Mouse (Mus musculus): Measurements from ENCODE around the gene Gm20388. TPM values are rescaled to one million over a fixed set of nuclear protein-coding genes. Genes with fewer than 3 reads are reported as not detected.
A peak's percentile ranks its signal among the peaks of the same experiment; 100 is the strongest.

Gene Gm20388
- polyA plus RNA-seq, 1 experiment: 49.7 TPM

DNA sequence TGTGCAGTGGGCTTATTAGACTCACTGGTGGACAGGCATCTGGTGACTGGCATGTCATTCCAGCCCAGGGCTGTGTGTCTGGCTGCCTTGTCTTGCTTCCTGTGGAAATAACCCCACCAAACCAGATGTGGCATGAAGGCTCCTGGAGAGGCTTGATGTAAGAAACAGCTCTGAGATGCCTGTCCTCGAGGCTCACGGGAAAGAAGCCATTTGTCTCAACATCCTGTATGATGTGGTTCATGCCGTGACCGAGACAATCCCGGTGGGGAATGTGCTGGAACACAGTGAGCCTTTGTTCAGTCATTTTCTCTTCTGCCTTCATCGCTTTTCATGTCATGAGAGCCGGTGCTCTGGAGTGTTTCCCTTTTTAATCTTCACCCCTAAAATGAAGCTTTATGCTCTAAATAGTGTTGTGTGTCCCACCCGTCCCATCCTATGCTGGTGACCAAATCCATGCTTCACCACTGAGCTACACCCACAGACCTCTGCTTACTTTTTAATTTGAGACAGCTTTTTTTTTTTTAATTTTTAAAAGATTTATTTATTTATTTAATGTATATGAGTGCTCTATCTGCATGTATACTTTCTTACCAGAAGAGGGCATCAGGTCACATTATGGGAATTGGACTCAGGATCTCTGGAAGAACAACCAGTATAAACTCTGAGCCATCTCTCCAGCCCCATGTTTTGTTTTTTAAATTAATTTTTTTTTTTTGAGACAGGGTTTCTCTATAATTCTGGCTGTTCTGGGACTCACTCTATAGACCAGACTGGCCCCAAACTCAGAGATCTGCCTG, 2054.3 kb downstream of the Gm20388 start:
- TF ChIP-seq CTCF (conservative IDR thresholded peaks at IDR 0.05; ENCODE audit: insufficient read depth, insufficient read length, low read depth, low read length): no peak
- TF ChIP-seq POLR2A (IDR thresholded peaks at IDR 0.05; ENCODE audit: low read depth, low read length): no peak
- Histone ChIP-seq H3K27me3 (replicated peaks; ENCODE audit: control insufficient read depth, insufficient read depth, low read length) (no peaks in the 10 kb centered on the region), H3K27ac (ENCODE audit: insufficient read depth, low read depth, low read length) (no peak overlapping the region), H3K4me3 (ENCODE audit: insufficient read depth, low read depth, low read length) (no peak overlapping the region), H3K4me1 (ENCODE audit: control insufficient read depth, insufficient read depth, low read length) (peaks cover 29% of the 10 kb centered on the region), H3K36me3 (ENCODE audit: control insufficient read depth, insufficient read depth, low read length) (no peaks in the 10 kb centered on the region)
- peak; percentile 26 for DNase-seq
- 72% methylated on average over 8 of the region's 8 CpGs for WGBS

DNA sequence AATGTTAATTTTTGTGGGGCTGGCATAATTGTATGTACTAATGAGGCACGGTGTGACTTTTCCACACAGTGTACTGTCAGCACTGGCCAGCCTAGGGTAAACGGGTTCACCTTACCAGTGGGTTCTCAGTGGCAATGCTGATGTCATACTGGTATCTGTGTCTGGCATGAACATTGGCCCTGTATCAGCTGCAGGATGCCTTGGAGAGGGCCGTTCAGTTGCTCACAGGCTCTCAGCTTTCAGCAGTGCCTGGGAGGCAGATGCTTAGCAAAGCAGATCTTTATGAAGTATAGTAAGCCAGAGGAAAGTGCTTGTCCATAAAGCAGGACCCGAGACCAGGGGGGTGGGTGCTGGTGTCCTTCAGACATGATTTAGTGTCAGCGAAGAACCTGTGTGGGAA, 2055.5 kb downstream of the Gm20388 start:
- Histone ChIP-seq H3K36me3 (ENCODE audit: control insufficient read depth, insufficient read depth, low read length) (no peaks in the 10 kb centered on the region), H3K4me1 (ENCODE audit: control insufficient read depth, insufficient read depth, low read length) (peaks cover 29% of the 10 kb centered on the region), H3K27ac (ENCODE audit: insufficient read depth, low read depth, low read length) (no peak overlapping the region), H3K4me3 (ENCODE audit: insufficient read depth, low read depth, low read length) (no peak overlapping the region), H3K27me3 (replicated peaks; ENCODE audit: control insufficient read depth, insufficient read depth, low read length) (no peaks in the 10 kb centered on the region)
- no peak for DNase-seq
- no peak for TF ChIP-seq POLR2A (IDR thresholded peaks at IDR 0.05; ENCODE audit: low read depth, low read length)
- TF ChIP-seq CTCF (conservative IDR thresholded peaks at IDR 0.05; ENCODE audit: insufficient read depth, insufficient read length, low read depth, low read length): no peak
- WGBS: 69% methylated on average over 5 of the region's 5 CpGs

DNA sequence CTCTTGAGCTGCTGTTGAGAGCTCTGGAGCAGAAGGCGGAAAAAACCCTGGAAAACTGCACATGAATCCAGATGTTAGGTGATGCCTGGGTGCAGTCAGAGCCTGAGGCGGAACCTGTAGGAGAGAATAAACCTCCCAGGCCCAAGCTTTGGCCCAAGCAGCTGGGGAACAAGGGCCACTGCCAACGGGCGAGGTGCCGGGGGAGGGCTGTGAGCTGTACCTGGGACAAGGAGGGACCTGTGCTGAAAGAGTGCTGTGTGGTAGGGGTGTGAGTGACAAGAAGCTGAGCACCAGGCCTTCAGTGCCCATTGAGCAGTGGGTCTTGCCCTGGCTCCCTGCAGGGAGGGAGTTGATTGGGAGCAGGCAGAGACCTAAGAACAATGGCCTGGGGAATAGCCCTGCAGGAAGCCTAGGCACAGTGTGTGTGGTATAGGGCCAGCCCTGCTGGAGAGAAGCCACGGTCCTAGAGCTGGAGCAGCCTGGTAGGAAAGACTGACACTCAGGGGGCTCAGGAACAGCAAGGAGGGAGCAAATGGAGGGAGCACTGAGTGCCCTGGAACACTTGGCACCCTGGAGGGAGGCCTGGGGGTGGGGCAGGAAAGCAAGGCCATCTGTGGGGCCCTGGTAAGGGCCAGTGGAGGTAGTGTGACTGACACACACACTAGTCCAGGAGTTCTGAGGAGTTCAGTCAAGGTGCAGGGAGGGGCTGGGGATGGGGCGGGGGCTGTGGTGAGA, 2056.2 kb downstream of the Gm20388 start:
- peak; percentile 34 for DNase-seq
- no peak overlapping the region for H3K27ac ChIP-seq (ENCODE audit: insufficient read depth, low read depth, low read length)
- TF ChIP-seq CTCF (conservative IDR thresholded peaks at IDR 0.05; ENCODE audit: insufficient read depth, insufficient read length, low read depth, low read length) (no peak), POLR2A (IDR thresholded peaks at IDR 0.05; ENCODE audit: low read depth, low read length) (no peak)

DNA sequence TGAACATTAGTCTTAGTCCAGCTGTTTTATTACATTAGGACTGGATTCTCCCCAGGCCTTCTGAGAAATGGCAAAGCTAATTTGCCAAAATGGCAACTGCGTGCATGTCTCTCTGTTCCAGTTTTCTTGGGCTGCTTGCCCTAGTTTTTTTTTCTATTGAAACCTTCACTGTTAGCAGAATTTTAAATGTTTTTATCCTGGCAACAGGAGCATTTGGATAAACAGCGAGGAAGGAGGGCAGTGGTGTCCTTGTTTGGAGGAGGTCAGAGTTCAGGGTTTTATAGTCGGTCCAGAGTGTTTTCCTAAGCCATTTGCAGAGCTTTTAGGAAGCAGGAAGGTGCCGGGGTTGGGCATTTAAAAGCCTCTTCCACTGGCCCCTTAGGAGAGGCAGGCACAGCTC, 2057.3 kb downstream of the Gm20388 start:
- TF ChIP-seq POLR2A (IDR thresholded peaks at IDR 0.05; ENCODE audit: low read depth, low read length): no peak
- no peak for TF ChIP-seq CTCF (conservative IDR thresholded peaks at IDR 0.05; ENCODE audit: insufficient read depth, insufficient read length, low read depth, low read length)
- H3K27ac ChIP-seq (ENCODE audit: insufficient read depth, low read depth, low read length): peak overlapping the region; percentile 42; the same call in 1 of the 2 replicates
- H3K4me3 ChIP-seq (ENCODE audit: insufficient read depth, low read depth, low read length): no peak overlapping the region
- peaks cover 26% of the 10 kb centered on the region for H3K4me1 ChIP-seq (ENCODE audit: control insufficient read depth, insufficient read depth, low read length)
- H3K36me3 ChIP-seq (ENCODE audit: control insufficient read depth, insufficient read depth, low read length): no peaks in the 10 kb centered on the region
- peak; percentile 86 for DNase-seq
- no peaks in the 10 kb centered on the region for H3K27me3 ChIP-seq (replicated peaks; ENCODE audit: control insufficient read depth, insufficient read depth, low read length)
- WGBS: 11% methylated on average over 4 of the region's 4 CpGs

More for the DNA sequence above, 2056.2 kb downstream of the Gm20388 start:
- no peak overlapping the region for H3K4me3 ChIP-seq (ENCODE audit: insufficient read depth, low read depth, low read length)
- peaks cover 29% of the 10 kb centered on the region for H3K4me1 ChIP-seq (ENCODE audit: control insufficient read depth, insufficient read depth, low read length)
- no peaks in the 10 kb centered on the region for H3K36me3 ChIP-seq (ENCODE audit: control insufficient read depth, insufficient read depth, low read length)
- 78% methylated on average over 7 of the region's 7 CpGs for WGBS
- H3K27me3 ChIP-seq (replicated peaks; ENCODE audit: control insufficient read depth, insufficient read depth, low read length): no peaks in the 10 kb centered on the region

DNA sequence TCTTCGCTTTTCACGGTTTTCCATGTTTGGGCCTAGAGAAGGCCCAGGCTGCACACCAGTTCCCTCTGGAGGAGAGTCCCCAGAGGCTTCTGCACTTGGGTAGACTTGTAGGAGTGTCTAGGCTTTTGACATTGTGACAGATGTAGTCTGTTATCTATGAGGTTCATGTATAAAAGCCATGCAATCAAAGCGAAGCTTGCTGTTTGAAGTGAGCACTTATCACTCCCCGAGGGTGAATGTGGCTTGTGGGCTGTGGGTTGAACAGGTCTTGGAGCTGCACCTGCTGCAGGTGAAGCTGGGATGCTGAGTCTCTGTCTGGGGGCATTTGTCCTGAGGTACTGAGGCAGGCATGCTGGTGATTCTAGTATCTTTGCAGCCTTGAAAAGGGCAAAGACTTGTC, 2057.9 kb downstream of the Gm20388 start:
- no peak for DNase-seq
- Histone ChIP-seq H3K27me3 (replicated peaks; ENCODE audit: control insufficient read depth, insufficient read depth, low read length) (no peaks in the 10 kb centered on the region), H3K4me1 (ENCODE audit: control insufficient read depth, insufficient read depth, low read length) (peaks cover 25% of the 10 kb centered on the region), H3K4me3 (ENCODE audit: insufficient read depth, low read depth, low read length) (no peak overlapping the region), H3K27ac (ENCODE audit: insufficient read depth, low read depth, low read length) (peak overlapping the region; percentile 42; the same call in 1 of the 2 replicates), H3K36me3 (ENCODE audit: control insufficient read depth, insufficient read depth, low read length) (no peaks in the 10 kb centered on the region)
- TF ChIP-seq POLR2A (IDR thresholded peaks at IDR 0.05; ENCODE audit: low read depth, low read length) (no peak), CTCF (conservative IDR thresholded peaks at IDR 0.05; ENCODE audit: insufficient read depth, insufficient read length, low read depth, low read length) (no peak)
- 65% methylated on average over 4 of the region's 4 CpGs for WGBS

DNA sequence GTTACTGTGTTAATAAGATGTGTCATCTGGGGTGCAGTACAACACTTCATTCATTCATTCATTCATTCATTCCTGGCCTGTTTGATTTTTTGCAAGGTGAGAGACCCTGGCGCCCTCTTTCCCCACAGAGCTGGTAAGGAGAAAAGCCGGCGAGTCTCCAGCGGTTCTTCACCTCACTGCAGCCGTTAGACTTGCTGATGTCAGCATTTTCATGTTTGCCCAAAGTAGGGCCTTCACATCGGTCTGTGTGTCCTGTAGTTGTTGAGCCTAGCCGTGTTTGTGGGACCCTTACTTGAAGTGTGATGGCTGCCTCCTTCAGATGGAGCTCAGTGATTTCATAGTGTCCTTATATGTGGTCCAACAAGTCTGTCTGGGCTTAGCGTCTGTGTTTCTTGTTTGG, 2059.6 kb downstream of the Gm20388 start:
- DNase-seq: no peak
- Histone ChIP-seq H3K4me1 (ENCODE audit: control insufficient read depth, insufficient read depth, low read length) (peaks cover 21% of the 10 kb centered on the region), H3K27me3 (replicated peaks; ENCODE audit: control insufficient read depth, insufficient read depth, low read length) (no peaks in the 10 kb centered on the region), H3K27ac (ENCODE audit: insufficient read depth, low read depth, low read length) (no peak overlapping the region), H3K36me3 (ENCODE audit: control insufficient read depth, insufficient read depth, low read length) (no peaks in the 10 kb centered on the region), H3K4me3 (ENCODE audit: insufficient read depth, low read depth, low read length) (no peak overlapping the region)
- no peak for TF ChIP-seq CTCF (conservative IDR thresholded peaks at IDR 0.05; ENCODE audit: insufficient read depth, insufficient read length, low read depth, low read length)
- TF ChIP-seq POLR2A (IDR thresholded peaks at IDR 0.05; ENCODE audit: low read depth, low read length): no peak
- WGBS: 82% methylated on average over 8 of the region's 8 CpGs

DNA sequence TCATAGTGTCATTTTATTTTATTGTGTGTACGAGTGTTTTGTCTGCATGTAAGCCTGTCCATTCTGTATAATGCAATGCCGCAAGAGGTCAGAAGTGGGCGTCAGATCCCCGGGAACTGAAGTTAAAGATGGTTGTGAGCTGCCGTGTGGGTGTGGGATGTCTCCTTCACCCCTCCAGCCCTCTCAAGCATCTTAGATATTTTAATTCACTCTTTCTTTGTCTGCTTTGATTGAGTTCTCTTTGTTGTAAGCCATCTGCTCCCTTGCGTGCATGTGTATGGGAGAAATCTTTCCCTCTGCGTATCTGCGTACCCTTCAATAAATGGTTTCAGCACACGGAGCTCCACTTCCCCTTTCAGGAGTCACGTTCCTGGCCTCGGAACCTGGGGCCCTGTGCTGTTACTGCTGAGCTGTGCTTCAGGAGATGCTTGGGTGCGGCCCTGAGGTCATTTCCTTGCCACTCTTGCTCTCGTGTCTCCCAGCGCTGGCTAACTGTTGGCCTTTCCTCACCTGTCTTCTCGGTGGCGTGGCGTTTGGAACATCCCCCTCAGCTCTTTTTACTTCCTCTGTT, 2060.9 kb downstream of the Gm20388 start:
- Histone ChIP-seq H3K4me1 (ENCODE audit: control insufficient read depth, insufficient read depth, low read length) (peaks cover 17% of the 10 kb centered on the region), H3K27ac (ENCODE audit: insufficient read depth, low read depth, low read length) (no peak overlapping the region), H3K4me3 (ENCODE audit: insufficient read depth, low read depth, low read length) (no peak overlapping the region), H3K27me3 (replicated peaks; ENCODE audit: control insufficient read depth, insufficient read depth, low read length) (no peaks in the 10 kb centered on the region), H3K36me3 (ENCODE audit: control insufficient read depth, insufficient read depth, low read length) (no peaks in the 10 kb centered on the region)
- 81% methylated on average over 17 of the region's 17 CpGs for WGBS
- no peak for DNase-seq
- TF ChIP-seq POLR2A (IDR thresholded peaks at IDR 0.05; ENCODE audit: low read depth, low read length) (no peak), CTCF (conservative IDR thresholded peaks at IDR 0.05; ENCODE audit: insufficient read depth, insufficient read length, low read depth, low read length) (no peak)

All from kidney, adult 2 months (tissue).